Mouse (Mus musculus) Patski (cell line): ENCODE data around the gene Med13l. TPM values are rescaled to one million over a fixed set of nuclear protein-coding genes. Genes with fewer than 3 reads are reported as not detected.

Source experiments
- ATAC-seq: fragments of 100-300 bp; one replicate; pipeline ENCODE4 v1.8.0; 2021
- CTCF ChIA-PET: fragments of 350-600 bp; sonication (Branson Sonifier 250); formaldehyde crosslinking; loops from one replicate; lab custom pipeline; 2022; ENCODE audit warnings: inconsistent platforms; lab: Charles Lee
- POLR2A ChIA-PET: fragments of 350-600 bp; sonication (Branson Sonifier 250); formaldehyde crosslinking; loops from one replicate; lab custom pipeline; 2022; ENCODE audit warnings: antibody characterized with exemption, inconsistent platforms; lab: Charles Lee
- DNase-seq: peaks from one replicate; pipeline ENCODE4 v3.0.0-alpha.2; 2011; ENCODE audit warnings: low read depth, low spot score
- H3K27me3 ChIP-seq: fragments of 371-371 bp; one replicate; pipeline ENCODE4 v1.5.1; 2021
- CTCF ChIP-seq: fragments of 100-300 bp; IDR thresholded peaks from one replicate; pipeline ENCODE4 v1.5.1; 2021
- in situ Hi-C: fragments of 300-500 bp; cut with MboI; formaldehyde crosslinking; loops from 3 replicates; pipeline ENCODE4 v1.11.1; 2018; ENCODE audit warnings: low pct_unique_long_range_greater_than_20kb, mixed read lengths
- polyA plus RNA-seq: library from polyadenylated mRNA; unstranded; gene quantifications from one replicate; pipeline ENCODE4 v1.2.3, GENCODE M21; 2021

The Med13l gene
- polyA plus RNA-seq, 1 experiment from 2014 or later: 35.3 TPM

DNA sequence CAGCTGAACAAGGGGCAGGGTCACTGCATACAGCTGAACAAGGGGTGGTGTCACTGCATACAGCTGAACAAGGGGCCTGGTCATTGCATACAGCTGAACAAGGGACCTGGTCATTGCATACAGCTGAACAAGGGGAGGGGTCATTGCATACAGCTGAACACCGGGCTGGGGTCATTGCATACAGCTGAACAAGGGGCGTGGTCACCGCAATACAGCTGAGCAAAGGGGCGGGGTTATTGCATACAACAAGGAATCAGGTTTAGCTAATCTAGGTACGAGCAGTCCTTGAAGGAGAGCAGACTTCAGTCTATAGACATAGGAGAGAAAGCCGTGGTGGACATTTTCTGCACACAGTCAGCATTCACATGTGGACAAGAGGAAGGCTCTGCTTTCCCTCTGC is 215.9 kb downstream of the Med13l start:
- H3K27me3 ChIP-seq: peaks cover 17% of the 10 kb centered on the region
- in situ Hi-C loops: no loop called here
- no peak for TF ChIP-seq CTCF
- POLR2A ChIA-PET: interaction anchor here (0.6 kb wide), 1 partner anchor 60 kb away, joined by 3 read pairs; no protein-coding TSS in a partner anchor
- DNase-seq (no peak), ATAC-seq (no peak)
- CTCF ChIA-PET: interaction anchor here (1.7 kb wide), 1 partner anchor 12 kb away, joined by 5 read pairs; no protein-coding TSS in a partner anchor

DNA sequence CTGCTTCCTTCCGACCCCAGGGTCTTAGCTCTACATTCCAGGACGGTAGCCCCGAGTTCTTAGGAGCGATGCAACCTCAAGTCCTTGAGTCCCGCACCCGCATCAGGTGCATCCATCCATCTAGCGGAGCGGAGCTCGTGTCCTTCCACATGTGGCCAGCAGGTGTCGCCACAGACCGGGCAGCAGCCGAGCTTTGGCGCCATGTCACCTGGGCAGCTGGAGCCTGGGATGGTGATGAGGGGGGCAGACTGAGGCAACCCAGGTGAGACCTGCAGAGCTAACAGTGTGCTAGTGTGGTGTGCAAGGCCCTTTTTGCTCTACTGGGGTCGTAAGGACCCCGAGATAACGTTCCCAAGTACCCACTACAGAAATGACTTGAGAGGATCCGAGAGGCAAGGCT is 221.1 kb downstream of the Med13l start:
- in situ Hi-C loops: loop anchor here (5.0 kb wide), 1 partner anchor 906 kb away; no protein-coding TSS in a partner anchor
- H3K27me3 ChIP-seq: peaks cover 28% of the 10 kb centered on the region
- no peak for ATAC-seq

DNA sequence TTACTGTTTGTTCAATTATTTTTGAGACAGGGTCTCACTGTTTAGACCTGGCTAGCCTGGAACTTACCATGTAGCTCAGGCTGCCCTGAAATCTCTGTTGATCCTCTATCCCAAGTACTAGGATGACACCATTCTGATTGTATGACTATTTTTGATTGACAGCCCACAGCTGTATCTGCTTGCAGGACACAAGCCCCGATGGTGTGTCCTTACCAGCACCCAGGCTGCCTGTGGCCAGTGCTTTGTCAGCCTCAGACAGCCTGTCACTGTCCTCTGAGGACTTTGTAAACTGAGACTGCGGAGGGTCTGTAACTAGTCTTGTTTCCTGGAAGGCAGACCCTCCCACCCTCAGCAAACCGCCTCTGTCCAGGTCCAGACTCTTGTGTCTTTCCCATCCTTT is 221.7 kb downstream of the Med13l start:
- POLR2A ChIA-PET: no interaction called here
- in situ Hi-C loops: loop anchor here (5.0 kb wide), 1 partner anchor 905 kb away; no protein-coding TSS in a partner anchor
- H3K27me3 ChIP-seq: peaks cover 28% of the 10 kb centered on the region
- DNase-seq (no peak), ATAC-seq (no peak)
- CTCF ChIA-PET: interaction anchor here (0.9 to 1.5 kb wide), 5 partner anchors 10 to 910 kb away, joined by 3 to 4 read pairs (median 4); no protein-coding TSS in a partner anchor
- TF ChIP-seq CTCF: no peak

More for the DNA sequence above, 221.1 kb downstream of the Med13l start:
- no peak for DNase-seq
- ChIA-PET CTCF (interaction anchor here (0.9 to 1.5 kb wide), 6 partner anchors 10 to 910 kb away, joined by 3 to 4 read pairs (median 4); no protein-coding TSS in a partner anchor), POLR2A (no interaction called here)
- peak; percentile 98 for TF ChIP-seq CTCF

DNA sequence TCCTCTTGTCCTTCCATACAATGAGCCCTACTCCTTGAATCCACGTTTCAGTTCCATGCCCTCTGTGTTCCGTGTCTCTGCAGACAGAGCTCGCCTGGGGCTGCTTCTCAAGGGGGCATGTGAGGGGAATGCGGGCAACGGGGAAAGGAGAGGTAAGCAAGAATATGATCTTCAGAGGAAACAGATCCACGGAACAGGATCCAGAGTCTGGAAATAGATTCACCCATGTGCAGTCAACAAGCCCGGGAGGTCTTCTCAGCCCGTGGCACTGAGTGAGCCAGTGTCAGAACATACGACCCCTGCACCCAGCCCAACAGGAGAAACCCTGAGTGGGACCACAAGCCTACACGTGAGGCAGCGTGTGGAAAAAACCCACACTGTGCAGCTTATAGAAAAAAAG is 228.7 kb downstream of the Med13l start:
- no peak for TF ChIP-seq CTCF
- CTCF ChIA-PET: no interaction called here
- no peak for DNase-seq
- in situ Hi-C loops: no loop called here
- H3K27me3 ChIP-seq: peaks cover 29% of the 10 kb centered on the region
- POLR2A ChIA-PET: no interaction called here
- no peak for ATAC-seq

DNA sequence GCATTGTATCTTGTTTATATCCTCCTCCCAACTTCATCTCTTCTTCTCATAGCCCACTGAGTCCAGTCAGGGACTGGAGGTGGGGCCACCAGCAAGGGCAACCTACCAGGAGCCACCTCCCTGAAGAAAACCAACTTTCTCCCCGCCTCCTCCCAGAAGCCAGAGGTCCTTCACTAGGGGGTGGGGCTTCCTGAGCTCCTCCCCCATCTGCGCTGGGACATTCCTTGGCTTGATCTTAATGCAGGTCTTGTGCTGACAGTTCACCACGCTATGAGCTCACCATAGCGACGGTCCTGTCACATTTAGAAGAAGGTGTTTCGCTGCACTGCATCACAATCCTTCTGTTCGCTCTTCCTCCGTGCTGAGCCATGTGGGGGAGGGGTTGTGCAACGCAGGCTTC is 229.3 kb downstream of the Med13l start:
- POLR2A ChIA-PET: no interaction called here
- no peak for DNase-seq
- ATAC-seq: no peak
- CTCF ChIA-PET: no interaction called here
- in situ Hi-C loops: no loop called here
- TF ChIP-seq CTCF: no peak
- peaks cover 24% of the 10 kb centered on the region for H3K27me3 ChIP-seq

DNA sequence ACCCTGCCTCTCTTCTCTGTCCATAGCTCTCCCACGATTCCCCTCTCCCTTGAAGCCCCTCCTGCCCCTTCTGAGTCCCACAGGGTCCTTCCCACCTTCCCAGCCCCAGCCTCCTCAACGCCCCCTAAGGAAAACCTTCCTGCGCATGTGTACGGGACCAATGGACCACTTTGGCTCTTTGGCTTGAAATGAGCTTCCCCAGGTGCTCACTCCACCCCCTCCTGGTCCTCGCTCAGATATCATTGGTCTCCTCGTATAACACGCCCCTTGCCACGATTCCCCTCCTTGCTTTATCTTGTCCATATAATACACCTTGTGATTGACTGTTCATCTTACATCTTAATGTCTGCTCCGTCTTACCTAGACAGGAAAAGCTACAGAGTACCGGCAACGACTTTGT is 237.3 kb downstream of the Med13l start:
- peaks cover 43% of the 10 kb centered on the region for H3K27me3 ChIP-seq
- ChIA-PET CTCF (no interaction called here), POLR2A (interaction anchor here (0.6 kb wide), 2 partner anchors 648 to 1482 kb away, joined by 3 to 4 read pairs; no protein-coding TSS in a partner anchor)
- in situ Hi-C loops: no loop called here
- TF ChIP-seq CTCF: no peak
- ATAC-seq (no peak), DNase-seq (no peak)

DNA sequence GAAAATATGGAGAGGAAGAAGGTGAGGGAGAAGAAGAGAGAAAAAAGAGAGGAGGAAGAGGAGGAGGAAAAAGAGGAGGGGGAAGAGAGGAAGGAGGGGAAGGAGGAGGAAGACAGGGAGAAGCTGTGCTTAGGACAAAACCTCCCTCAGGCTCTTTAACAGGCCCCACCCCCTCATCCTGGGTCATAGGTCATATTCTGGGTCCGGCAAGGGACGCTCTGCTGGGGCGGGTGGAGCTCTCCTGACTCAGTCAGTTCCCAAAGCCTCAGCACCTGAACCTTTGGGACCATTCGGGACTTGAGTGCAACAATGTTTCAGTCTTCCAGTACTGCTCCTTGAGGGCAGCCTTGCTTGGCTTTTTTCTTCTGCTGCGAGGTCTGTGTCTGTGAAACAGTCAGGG is 241.1 kb downstream of the Med13l start:
- in situ Hi-C loops: no loop called here
- ATAC-seq (no peak), DNase-seq (no peak)
- no peak for TF ChIP-seq CTCF
- CTCF ChIA-PET: no interaction called here
- POLR2A ChIA-PET: no interaction called here
- peaks cover 42% of the 10 kb centered on the region for H3K27me3 ChIP-seq

DNA sequence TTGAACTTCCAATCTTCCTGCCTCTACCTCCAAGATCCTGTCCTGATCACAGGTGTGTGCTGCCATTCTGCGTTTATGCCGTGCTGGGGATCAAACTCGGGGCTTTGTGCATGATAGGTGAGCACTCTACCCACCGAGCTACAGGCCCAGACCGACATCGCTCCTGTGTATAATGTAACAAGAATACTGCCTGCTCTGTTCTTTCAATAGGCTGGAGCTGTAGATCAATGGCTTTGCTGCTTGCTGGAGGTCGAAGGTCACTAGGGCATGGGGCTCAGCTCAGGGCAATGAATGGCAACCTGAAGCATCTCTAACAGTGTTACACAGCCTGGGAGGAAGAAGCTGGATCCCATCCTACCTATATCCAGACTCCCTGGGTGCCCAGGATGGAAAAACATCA is 241.6 kb downstream of the Med13l start:
- POLR2A ChIA-PET: no interaction called here
- in situ Hi-C loops: no loop called here
- CTCF ChIA-PET: no interaction called here
- TF ChIP-seq CTCF: no peak
- ATAC-seq (no peak), DNase-seq (no peak)
- peaks cover 37% of the 10 kb centered on the region for H3K27me3 ChIP-seq

DNA sequence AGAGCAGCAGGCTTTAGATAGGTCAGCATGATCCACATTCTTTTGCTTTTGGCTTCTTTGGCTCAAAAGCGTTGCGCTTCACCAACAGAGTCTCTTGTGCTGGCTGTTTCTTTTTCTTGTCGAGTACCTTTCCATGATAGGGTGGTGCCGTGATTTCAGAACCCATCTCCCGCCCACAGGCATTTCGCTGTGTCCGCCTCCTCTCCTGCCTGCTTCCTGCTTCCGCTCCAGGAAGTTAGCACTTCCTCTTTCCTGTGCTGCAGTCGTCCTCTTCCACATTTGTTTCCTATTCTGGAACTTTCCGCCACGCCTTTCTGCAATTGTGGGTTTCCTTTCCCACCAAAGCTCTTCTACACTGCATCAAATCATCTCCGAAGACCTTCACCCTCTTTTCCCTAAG is 248.5 kb downstream of the Med13l start:
- H3K27me3 ChIP-seq: peaks cover 12% of the 10 kb centered on the region
- in situ Hi-C loops: no loop called here
- POLR2A ChIA-PET: no interaction called here
- no peak for DNase-seq
- no peak for TF ChIP-seq CTCF
- ATAC-seq: no peak
- CTCF ChIA-PET: no interaction called here

DNA sequence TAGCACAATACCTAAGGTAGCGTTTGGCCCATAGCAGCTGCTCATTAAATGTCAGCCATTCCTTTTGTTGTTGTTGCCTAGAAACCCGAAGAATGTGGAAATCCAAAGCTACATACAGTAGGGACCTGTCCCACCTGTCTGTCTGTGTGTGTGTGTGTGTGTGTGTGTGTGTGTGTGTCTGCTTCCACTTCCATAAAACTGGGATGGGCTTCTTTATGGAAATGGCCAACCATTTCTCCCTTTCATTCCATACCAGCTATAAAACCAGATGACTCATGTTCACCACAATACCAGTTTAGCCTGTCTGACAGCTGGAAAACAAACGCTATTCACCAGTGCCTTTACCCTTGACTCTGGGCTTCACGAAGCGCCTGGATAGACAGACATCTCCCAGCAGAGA is 249.1 kb downstream of the Med13l start:
- H3K27me3 ChIP-seq: peaks cover 6% of the 10 kb centered on the region
- no peak for ATAC-seq
- ChIA-PET CTCF (no interaction called here), POLR2A (interaction anchor here (0.6 kb wide), 1 partner anchor 573 kb away, joined by 3 read pairs; no protein-coding TSS in a partner anchor)
- in situ Hi-C loops: no loop called here
- no peak for DNase-seq
- TF ChIP-seq CTCF: no peak

DNA sequence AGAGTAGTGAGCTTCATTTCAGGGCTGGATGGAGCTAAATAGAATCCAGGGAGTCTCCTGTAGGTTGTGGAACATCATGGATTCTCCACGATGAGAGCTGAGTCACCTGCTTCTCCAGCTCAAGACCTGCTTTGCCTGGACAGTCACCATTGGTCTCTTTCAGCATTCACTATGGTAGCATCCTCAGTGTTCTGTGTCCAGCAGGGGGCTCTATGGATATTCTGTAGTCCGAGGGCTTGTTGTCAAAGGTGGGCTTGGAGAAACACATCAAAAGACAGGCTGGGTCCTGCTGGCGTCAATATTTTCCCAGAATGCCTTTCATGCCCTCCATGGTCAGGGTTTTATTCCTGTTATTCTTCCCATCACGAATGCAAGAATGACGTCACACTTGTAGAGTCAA is 251.2 kb downstream of the Med13l start:
- ChIA-PET CTCF (no interaction called here), POLR2A (no interaction called here)
- peaks cover 22% of the 10 kb centered on the region for H3K27me3 ChIP-seq
- no peak for DNase-seq
- no peak for TF ChIP-seq CTCF
- in situ Hi-C loops: no loop called here
- ATAC-seq: no peak

DNA sequence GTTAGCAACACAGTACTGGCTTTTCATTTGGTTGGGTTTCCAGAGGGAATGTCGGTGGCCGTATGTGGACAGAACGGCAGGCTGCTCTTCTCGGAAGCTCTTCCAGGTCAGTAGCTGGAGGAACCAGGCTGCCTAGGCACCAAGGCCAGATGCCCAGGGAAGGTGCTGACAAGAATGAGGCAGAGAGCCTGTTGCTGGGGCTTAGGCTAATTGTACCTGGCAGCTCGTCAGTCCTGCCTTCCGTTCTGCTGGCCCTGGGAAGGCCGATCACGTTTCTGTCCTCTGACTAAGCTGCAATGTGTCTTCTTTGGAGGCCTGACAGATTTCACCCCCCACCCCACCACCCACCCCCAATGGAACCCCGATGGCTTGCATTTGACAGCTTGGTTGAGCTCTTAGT is 251.9 kb downstream of the Med13l start:
- H3K27me3 ChIP-seq: peaks cover 22% of the 10 kb centered on the region
- no peak for ATAC-seq
- POLR2A ChIA-PET: no interaction called here
- in situ Hi-C loops: no loop called here
- CTCF ChIA-PET: no interaction called here
- no peak for DNase-seq
- TF ChIP-seq CTCF: no peak
